Mouse (Mus musculus) retina, adult 2 months (tissue): ENCODE results near the gene Gpatch3.

Experiments
- DNase-seq: peaks from one replicate; pipeline ENCODE4 v3.0.0-alpha.2; 2012; ENCODE audit warnings: low read depth, low spot score

Gene Gpatch3

GRCm38 (mm10) chr4:133584059-133584951 is 9.8 kb downstream of the Gpatch3 start, which contains the start of gene Gpn2:
TSS of gene Gpn2 (plus strand) at chr4:133584362.
- peak; percentile 73 for DNase-seq

GRCm38 (mm10) chr4:133592570-133592969 is 18.0 kb downstream of the Gpatch3 start:
- peak; percentile 54 for DNase-seq

GRCm38 (mm10) chr4:133595538-133595937 is 21.0 kb downstream of the Gpatch3 start:
- no peak for DNase-seq

GRCm38 (mm10) chr4:133596084-133596483 is 21.5 kb downstream of the Gpatch3 start:
- no peak for DNase-seq

GRCm38 (mm10) chr4:133598616-133599015 is 24.1 kb downstream of the Gpatch3 start:
- DNase-seq: no peak

GRCm38 (mm10) chr4:133599116-133599515 is 24.6 kb downstream of the Gpatch3 start:
- DNase-seq: no peak

- DNase-seq: peak; percentile 37
Measured at GRCm38 (mm10) chr4:133599571-133600073, 25.1 kb downstream of the Gpatch3 start.

- no peak for DNase-seq
Measured at GRCm38 (mm10) chr4:133600306-133600705, 25.8 kb downstream of the Gpatch3 start.

GRCm38 (mm10) chr4:133601721-133602218 is 27.2 kb downstream of the Gpatch3 start, which contains the start of gene Sfn:
TSS of gene Sfn (minus strand) at chr4:133602168.
- no peak for DNase-seq

- no peak for DNase-seq
Measured at GRCm38 (mm10) chr4:133603056-133603455, 28.5 kb downstream of the Gpatch3 start.

GRCm38 (mm10) chr4:133604175-133604574 is 29.6 kb downstream of the Gpatch3 start:
- DNase-seq: no peak

- no peak for DNase-seq
Measured at GRCm38 (mm10) chr4:133604856-133605255, 30.3 kb downstream of the Gpatch3 start.

- no peak for DNase-seq
Measured at GRCm38 (mm10) chr4:133605330-133605729, 30.8 kb downstream of the Gpatch3 start.

- DNase-seq: no peak
Measured at GRCm38 (mm10) chr4:133607284-133607683, 32.7 kb downstream of the Gpatch3 start.

- peak; percentile 20 for DNase-seq
Measured at GRCm38 (mm10) chr4:133609719-133610118, 35.2 kb downstream of the Gpatch3 start.

GRCm38 (mm10) chr4:133611815-133612214 is 37.3 kb downstream of the Gpatch3 start:
- no peak for DNase-seq

- no peak for DNase-seq
Measured at GRCm38 (mm10) chr4:133612416-133612815, 37.9 kb downstream of the Gpatch3 start.

GRCm38 (mm10) chr4:133613026-133613425 is 38.5 kb downstream of the Gpatch3 start:
- no peak for DNase-seq

- DNase-seq: no peak
Measured at GRCm38 (mm10) chr4:133613867-133614266, 39.3 kb downstream of the Gpatch3 start.

- DNase-seq: no peak
Measured at GRCm38 (mm10) chr4:133614274-133614761, 39.8 kb downstream of the Gpatch3 start.

GRCm38 (mm10) chr4:133615416-133615815 is 40.9 kb downstream of the Gpatch3 start:
- DNase-seq: no peak

GRCm38 (mm10) chr4:133617936-133618335 is 43.4 kb downstream of the Gpatch3 start:
- no peak for DNase-seq
